Mouse (Mus musculus) hindbrain, embryonic 11.5 days (tissue): ENCODE measurements around the gene Nrap. TPM values are rescaled to one million over a fixed set of nuclear protein-coding genes. Genes with fewer than 3 reads are reported as not detected.

Experiments
- ATAC-seq: fragments of 200-750 bp; cut with Nextera tagmentation; 2 replicates; pipeline ENCODE4 v1.8.0; 2017; ENCODE audit warnings: mild to moderate bottlenecking, moderate TSS enrichment, moderate library complexity; ENCODE audit not compliant: low FRiP score
- DNase-seq: peaks from one replicate; pipeline ENCODE4 v3.0.0-alpha.2; 2015; ENCODE audit warnings: low spot score
- H3K27ac ChIP-seq: fragments of 300-500 bp; sonication (generic); 2 replicates; pipeline ENCODE4 v1.5.1; 2014; ENCODE audit warnings: mild to moderate bottlenecking, low read depth, low read length
- H3K27me3 ChIP-seq: fragments of 300-500 bp; sonication (generic); 2 replicates; pipeline ENCODE4 v1.6.1; 2014; ENCODE audit warnings: mild to moderate bottlenecking, low read length, moderate library complexity, mixed read lengths; ENCODE audit not compliant: control insufficient read depth, insufficient read depth
- H3K36me3 ChIP-seq: fragments of 300-500 bp; sonication (generic); 2 replicates; pipeline ENCODE4 v1.6.1; 2014; ENCODE audit warnings: mild to moderate bottlenecking, low read length, moderate library complexity, mixed read lengths; ENCODE audit not compliant: control insufficient read depth, insufficient read depth
- H3K4me1 ChIP-seq: fragments of 300-500 bp; sonication (generic); replicated peaks from 2 replicates; pipeline ENCODE4 v1.6.1; 2014; ENCODE audit warnings: low read length, mixed read lengths; ENCODE audit not compliant: control insufficient read depth, insufficient read depth
- H3K4me2 ChIP-seq: fragments of 300-500 bp; sonication (generic); replicated peaks from 2 replicates; pipeline ENCODE4 v1.6.1; 2014; ENCODE audit warnings: mild to moderate bottlenecking, low read depth, low read length
- H3K4me3 ChIP-seq: fragments of 300-500 bp; sonication (generic); 2 replicates; pipeline ENCODE4 v1.5.1; 2014; ENCODE audit warnings: low read depth, low read length
- H3K9ac ChIP-seq: fragments of 300-500 bp; sonication (generic); 2 replicates; pipeline ENCODE4 v1.6.1; 2014; ENCODE audit warnings: low read depth, low read length
- H3K9me3 ChIP-seq: fragments of 300-500 bp; sonication (generic); 2 replicates; pipeline ENCODE4 v1.6.1; 2016; ENCODE audit warnings: low read length; ENCODE audit not compliant: control insufficient read depth
- WGBS: fragments of 180-500 bp; shearing (Covaris S2); extraction: QIAGEN DNeasy Blood & Tissue Kit; methylation state at CpG from one replicate; pipeline ENCODE4 v1.1.7; 2014; 5-methylcytosine and 5-hydroxymethylcytosine counted together
- polyA plus RNA-seq: library from polyadenylated mRNA; unstranded; fragments of >200 nt; fragmentation: Nextera tagmentation; extraction: Ambion mirVana; gene quantifications from 2 replicates; pipeline ENCODE4 v1.2.1, GENCODE M21; 2014

The Nrap gene
- polyA plus RNA-seq, 1 experiment from 2014 or later: 0.22 TPM

- no peaks in the 10 kb centered on the region for H3K36me3 ChIP-seq
- no peaks in the 10 kb centered on the region for H3K4me1 ChIP-seq
- H3K4me3 ChIP-seq: no peak overlapping the region
- 88% methylated on average over 8 of the region's 8 CpGs for WGBS
- H3K9me3 ChIP-seq: no peaks in the 10 kb centered on the region
- H3K4me2 ChIP-seq: no peak overlapping the region
- H3K27me3 ChIP-seq: no peaks in the 10 kb centered on the region
- H3K27ac ChIP-seq: no peak overlapping the region
- no peak overlapping the region for H3K9ac ChIP-seq
- ATAC-seq: no peak
- DNase-seq: no peak
Measured at GRCm38 (mm10) chr19:56272081-56272480, 117.8 kb downstream of the Nrap start.

Other genes with a start within 250 kb of the Nrap start
- not detected in 2 replicates for gene Habp2, start 102.9 kb downstream of the Nrap start, polyA plus RNA-seq
- 16.5 and 16.6 TPM in 2 replicates for gene Casp7, start 7.1 kb upstream of the Nrap start, polyA plus RNA-seq
- 0.18 TPM in 1 of 2 replicates, not detected in the other for gene Plekhs1, start 71.6 kb upstream of the Nrap start, polyA plus RNA-seq
- gene Dclre1a, start 158.2 kb upstream of the Nrap start, polyA plus RNA-seq: 13.9 and 16.5 TPM in 2 replicates
- gene Nhlrc2, start 158.2 kb upstream of the Nrap start, polyA plus RNA-seq: 12.9 and 14.4 TPM in 2 replicates